Mouse (Mus musculus): ENCODE measurements around the gene Gm48552. TPM values are rescaled to one million over a fixed set of nuclear protein-coding genes. Genes with fewer than 3 reads are reported as not detected.

Gene Gm48552
- polyA plus RNA-seq, 1 experiment from 2014 or later, result 2.9 TPM

GRCm38 (mm10) chr10:81349146-81349545, 39.7 kb upstream of the Gm48552 start:
- Histone ChIP-seq H3K36me3 (ENCODE audit: control insufficient read depth, insufficient read depth, low read length) (no peaks in the 10 kb centered on the region), H3K9ac (replicated peaks; ENCODE audit: low read length) (peak overlapping the region; percentile 62; the same call in 1 of the 2 replicates), H3K4me2 (ENCODE audit: low read length) (peak overlapping the region; percentile 92), H3K4me1 (ENCODE audit: control insufficient read depth, insufficient read depth, low read length) (peaks cover 11% of the 10 kb centered on the region), H3K27ac (replicated peaks; ENCODE audit: low read depth, low read length) (no peak overlapping the region), H3K27me3 (ENCODE audit: control insufficient read depth, insufficient read depth, low read length) (peaks cover 19% of the 10 kb centered on the region), H3K9me3 (ENCODE audit: control insufficient read depth, low read length) (no peaks in the 10 kb centered on the region), H3K4me3 (replicated peaks; ENCODE audit: low read depth, low read length) (peak overlapping the region; percentile 60; the same call in 1 of the 2 replicates)
- DNase-seq (no peak), ATAC-seq (ENCODE audit: low FRiP score, low TSS enrichment) (no peak)
- WGBS, result 4% methylated on average over 12 of the region's 12 CpGs

GRCm38 (mm10) chr10:81349961-81350350, 38.8 kb upstream of the Gm48552 start:
- 0% methylated on average over 28 of the region's 29 CpGs for WGBS
- H3K27me3 ChIP-seq (ENCODE audit: control insufficient read depth, insufficient read depth, low read length), result peaks cover 11% of the 10 kb centered on the region; the same call in 1 of the 2 replicates
- peak overlapping the region; percentile 92 for H3K4me2 ChIP-seq (ENCODE audit: low read length)
- H3K9ac ChIP-seq (replicated peaks; ENCODE audit: low read length), result peak overlapping the region; percentile 62
- ATAC-seq (ENCODE audit: low FRiP score, low TSS enrichment) (peak; percentile 16), DNase-seq (no peak)
- no peaks in the 10 kb centered on the region for H3K9me3 ChIP-seq (ENCODE audit: control insufficient read depth, low read length)
- peak overlapping the region; percentile 60 for H3K4me3 ChIP-seq (replicated peaks; ENCODE audit: low read depth, low read length)
- H3K36me3 ChIP-seq (ENCODE audit: control insufficient read depth, insufficient read depth, low read length), result no peaks in the 10 kb centered on the region
- H3K27ac ChIP-seq (replicated peaks; ENCODE audit: low read depth, low read length), result no peak overlapping the region
- H3K4me1 ChIP-seq (ENCODE audit: control insufficient read depth, insufficient read depth, low read length), result peaks cover 11% of the 10 kb centered on the region

GRCm38 (mm10) chr10:81350351-81351063, 38.3 kb upstream of the Gm48552 start, which contains the start of gene Hmg20b:
TSS of gene Hmg20b (minus strand) at chr10:81350480.
- no peaks in the 10 kb centered on the region for H3K36me3 ChIP-seq (ENCODE audit: control insufficient read depth, insufficient read depth, low read length)
- peak within 1 kb of the TSS; percentile 60 for H3K4me3 ChIP-seq (replicated peaks; ENCODE audit: low read depth, low read length)
- H3K27me3 ChIP-seq (ENCODE audit: control insufficient read depth, insufficient read depth, low read length), result peaks cover 6% of the 10 kb centered on the region; the same call in 1 of the 2 replicates
- under 1% methylated on average over 54 of the region's 54 CpGs for WGBS
- peak within 1 kb of the TSS; percentile 62 for H3K9ac ChIP-seq (replicated peaks; ENCODE audit: low read length)
- ATAC-seq (ENCODE audit: low FRiP score, low TSS enrichment) (peak; percentile 97), DNase-seq (peak; percentile 99)
- peak within 1 kb of the TSS; percentile 27; the same call in 1 of the 2 replicates for H3K27ac ChIP-seq (replicated peaks; ENCODE audit: low read depth, low read length)
- H3K4me2 ChIP-seq (ENCODE audit: low read length), result peak within 1 kb of the TSS; percentile 92
- H3K9me3 ChIP-seq (ENCODE audit: control insufficient read depth, low read length), result no peaks in the 10 kb centered on the region
- peaks cover 11% of the 10 kb centered on the region for H3K4me1 ChIP-seq (ENCODE audit: control insufficient read depth, insufficient read depth, low read length)

GRCm38 (mm10) chr10:81351678-81352291, 37.0 kb upstream of the Gm48552 start:
- Histone ChIP-seq H3K9ac (replicated peaks; ENCODE audit: low read length) (no peak overlapping the region), H3K4me1 (ENCODE audit: control insufficient read depth, insufficient read depth, low read length) (peaks cover 11% of the 10 kb centered on the region), H3K36me3 (ENCODE audit: control insufficient read depth, insufficient read depth, low read length) (no peaks in the 10 kb centered on the region), H3K4me3 (replicated peaks; ENCODE audit: low read depth, low read length) (no peak overlapping the region), H3K27me3 (ENCODE audit: control insufficient read depth, insufficient read depth, low read length) (no peaks in the 10 kb centered on the region), H3K27ac (replicated peaks; ENCODE audit: low read depth, low read length) (no peak overlapping the region), H3K4me2 (ENCODE audit: low read length) (no peak overlapping the region), H3K9me3 (ENCODE audit: control insufficient read depth, low read length) (no peaks in the 10 kb centered on the region)
- 30% methylated on average over 9 of the region's 9 CpGs for WGBS
- DNase-seq (no peak), ATAC-seq (ENCODE audit: low FRiP score, low TSS enrichment) (no peak)

GRCm38 (mm10) chr10:81354738-81355477, 33.9 kb upstream of the Gm48552 start:
- Histone ChIP-seq H3K4me1 (ENCODE audit: control insufficient read depth, insufficient read depth, low read length) (peaks cover 13% of the 10 kb centered on the region), H3K9ac (replicated peaks; ENCODE audit: low read length) (0 out of 2 replicates have a peak overlapping the region, but pooled peaks have one; percentile 3), H3K36me3 (ENCODE audit: control insufficient read depth, insufficient read depth, low read length) (no peaks in the 10 kb centered on the region), H3K4me3 (replicated peaks; ENCODE audit: low read depth, low read length) (no peak overlapping the region), H3K4me2 (ENCODE audit: low read length) (no peak overlapping the region), H3K27me3 (ENCODE audit: control insufficient read depth, insufficient read depth, low read length) (no peaks in the 10 kb centered on the region), H3K9me3 (ENCODE audit: control insufficient read depth, low read length) (no peaks in the 10 kb centered on the region), H3K27ac (replicated peaks; ENCODE audit: low read depth, low read length) (no peak overlapping the region)
- DNase-seq, result no peak
- WGBS, result 56% methylated on average over 9 of the region's 9 CpGs
- no peak for ATAC-seq (ENCODE audit: low FRiP score, low TSS enrichment)

GRCm38 (mm10) chr10:81355533-81355932, 33.3 kb upstream of the Gm48552 start:
- H3K4me1 ChIP-seq (ENCODE audit: control insufficient read depth, insufficient read depth, low read length), result peaks cover 12% of the 10 kb centered on the region
- H3K4me3 ChIP-seq (replicated peaks; ENCODE audit: low read depth, low read length), result no peak overlapping the region
- no peaks in the 10 kb centered on the region for H3K9me3 ChIP-seq (ENCODE audit: control insufficient read depth, low read length)
- no peaks in the 10 kb centered on the region for H3K27me3 ChIP-seq (ENCODE audit: control insufficient read depth, insufficient read depth, low read length)
- ATAC-seq (ENCODE audit: low FRiP score, low TSS enrichment) (no peak), DNase-seq (no peak)
- H3K9ac ChIP-seq (replicated peaks; ENCODE audit: low read length), result no peak overlapping the region
- WGBS, result 82% methylated on average over 4 of the region's 4 CpGs
- H3K36me3 ChIP-seq (ENCODE audit: control insufficient read depth, insufficient read depth, low read length), result no peaks in the 10 kb centered on the region
- H3K27ac ChIP-seq (replicated peaks; ENCODE audit: low read depth, low read length), result no peak overlapping the region
- no peak overlapping the region for H3K4me2 ChIP-seq (ENCODE audit: low read length)

GRCm38 (mm10) chr10:81356352-81356990, 32.3 kb upstream of the Gm48552 start:
- no peak overlapping the region for H3K4me3 ChIP-seq (replicated peaks; ENCODE audit: low read depth, low read length)
- 0 out of 2 replicates have a peak, but pooled peaks cover 2% of the 10 kb centered on the region for H3K36me3 ChIP-seq (ENCODE audit: control insufficient read depth, insufficient read depth, low read length)
- H3K27me3 ChIP-seq (ENCODE audit: control insufficient read depth, insufficient read depth, low read length), result no peaks in the 10 kb centered on the region
- H3K9ac ChIP-seq (replicated peaks; ENCODE audit: low read length), result no peak overlapping the region
- 57% methylated on average over 12 of the region's 12 CpGs for WGBS
- no peak overlapping the region for H3K27ac ChIP-seq (replicated peaks; ENCODE audit: low read depth, low read length)
- no peaks in the 10 kb centered on the region for H3K9me3 ChIP-seq (ENCODE audit: control insufficient read depth, low read length)
- no peak for ATAC-seq (ENCODE audit: low FRiP score, low TSS enrichment)
- no peak for DNase-seq
- H3K4me1 ChIP-seq (ENCODE audit: control insufficient read depth, insufficient read depth, low read length), result peaks cover 12% of the 10 kb centered on the region
- H3K4me2 ChIP-seq (ENCODE audit: low read length), result peak overlapping the region; percentile 97

Measured in midbrain, embryonic 14.5 days (tissue).